Mouse (Mus musculus) forebrain, embryonic 11.5 days (tissue): ENCODE measurements around the gene Wfdc1. TPM values are rescaled to one million over a fixed set of nuclear protein-coding genes. Genes with fewer than 3 reads are reported as not detected.

Experiments used
- ATAC-seq: fragments of 200-750 bp; cut with Nextera tagmentation; replicated peaks from 2 replicates; pipeline ENCODE4 v1.8.0; 2017; ENCODE audit warnings: moderate TSS enrichment; ENCODE audit not compliant: low FRiP score
- DNase-seq: peaks from one replicate; pipeline ENCODE4 v3.0.0-alpha.2; 2017; ENCODE audit warnings: low spot score
- H3K27ac ChIP-seq: fragments of 300-500 bp; sonication (generic); 2 replicates; pipeline ENCODE4 v1.5.1; 2014; ENCODE audit warnings: low read depth, low read length
- H3K27me3 ChIP-seq: fragments of 300-500 bp; sonication (generic); 2 replicates; pipeline ENCODE4 v1.6.1; 2014; ENCODE audit warnings: mild to moderate bottlenecking, low read length, mixed read lengths; ENCODE audit not compliant: control insufficient read depth, insufficient read depth
- H3K36me3 ChIP-seq: fragments of 300-500 bp; sonication (generic); 2 replicates; pipeline ENCODE4 v1.6.1; 2014; ENCODE audit warnings: mild to moderate bottlenecking, low read length, moderate library complexity, mixed read lengths; ENCODE audit not compliant: control insufficient read depth, insufficient read depth
- H3K4me1 ChIP-seq: fragments of 300-500 bp; sonication (generic); replicated peaks from 2 replicates; pipeline ENCODE4 v1.6.1; 2014; ENCODE audit warnings: low read length, mixed read lengths; ENCODE audit not compliant: control insufficient read depth, insufficient read depth
- H3K4me2 ChIP-seq: fragments of 300-500 bp; sonication (generic); 2 replicates; pipeline ENCODE4 v1.6.1; 2014; ENCODE audit warnings: low read depth, mild to moderate bottlenecking, low read length, moderate library complexity, mixed read lengths; ENCODE audit not compliant: severe bottlenecking
- H3K4me3 ChIP-seq: fragments of 300-500 bp; sonication (generic); 2 replicates; pipeline ENCODE4 v1.5.1; 2014; ENCODE audit warnings: low read depth, low read length
- H3K9ac ChIP-seq: fragments of 300-500 bp; sonication (generic); 2 replicates; pipeline ENCODE4 v1.6.1; 2014; ENCODE audit warnings: low read length
- H3K9me3 ChIP-seq: fragments of 300-500 bp; sonication (generic); 2 replicates; pipeline ENCODE4 v1.6.1; 2016; ENCODE audit warnings: low read length, mixed read lengths; ENCODE audit not compliant: control insufficient read depth
- WGBS: fragments of 180-500 bp; shearing (Covaris S2); extraction: QIAGEN DNeasy Blood & Tissue Kit; methylation state at CpG from one replicate; pipeline ENCODE4 v1.1.7; 2014; 5-methylcytosine and 5-hydroxymethylcytosine counted together
- polyA plus RNA-seq: library from polyadenylated mRNA; unstranded; fragments of >200 nt; fragmentation: Nextera tagmentation; extraction: Ambion mirVana; gene quantifications from 2 replicates; pipeline ENCODE4 v1.2.1, GENCODE M21; 2014

Wfdc1 gene
- polyA plus RNA-seq, 1 experiment from 2014 or later: 0.63 TPM

GRCm38 (mm10) chr8:119699549-119700134 lies 33.5 kb downstream of the Wfdc1 start, which contains the start of gene Atp2c2:
Atp2c2 (plus strand) TSS chr8:119700009.
- Histone ChIP-seq H3K27me3 (peaks cover 29% of the 10 kb centered on the region), H3K27ac (no peak within 1 kb of the TSS), H3K4me2 (no peak within 1 kb of the TSS), H3K36me3 (no peaks in the 10 kb centered on the region), H3K4me3 (no peak within 1 kb of the TSS), H3K9ac (no peak within 1 kb of the TSS), H3K9me3 (no peaks in the 10 kb centered on the region), H3K4me1 (no peaks in the 10 kb centered on the region; the same call in 1 of the 2 replicates)
- 2% methylated on average over 26 of the region's 26 CpGs for WGBS
- no peak for DNase-seq
- ATAC-seq: no peak

GRCm38 (mm10) chr8:119702965-119703364 lies 36.8 kb downstream of the Wfdc1 start:
- 83% methylated on average over 7 of the region's 7 CpGs for WGBS

GRCm38 (mm10) chr8:119707146-119707545 lies 41.0 kb downstream of the Wfdc1 start:
- Histone ChIP-seq H3K4me1 (no peaks in the 10 kb centered on the region), H3K4me2 (no peak overlapping the region), H3K4me3 (no peak overlapping the region), H3K9ac (no peak overlapping the region), H3K27ac (no peak overlapping the region), H3K27me3 (peaks cover 2% of the 10 kb centered on the region; the same call in 1 of the 2 replicates), H3K36me3 (no peaks in the 10 kb centered on the region), H3K9me3 (no peaks in the 10 kb centered on the region)
- DNase-seq (no peak), ATAC-seq (no peak)
- 88% methylated on average over 9 of the region's 9 CpGs for WGBS

More at GRCm38 (mm10) chr8:119702965-119703364, 36.8 kb downstream of the Wfdc1 start:
- DNase-seq (no peak), ATAC-seq (no peak)
- Histone ChIP-seq H3K4me1 (no peaks in the 10 kb centered on the region; the same call in 1 of the 2 replicates), H3K9me3 (no peaks in the 10 kb centered on the region), H3K27ac (no peak overlapping the region), H3K4me2 (no peak overlapping the region), H3K9ac (no peak overlapping the region), H3K27me3 (peaks cover 29% of the 10 kb centered on the region), H3K4me3 (no peak overlapping the region), H3K36me3 (no peaks in the 10 kb centered on the region)

GRCm38 (mm10) chr8:119708471-119708870 lies 42.3 kb downstream of the Wfdc1 start:
- WGBS: 90% methylated on average over 8 of the region's 8 CpGs
- no peaks in the 10 kb centered on the region for H3K36me3 ChIP-seq
- ATAC-seq: no peak
- H3K4me2 ChIP-seq: no peak overlapping the region
- DNase-seq: no peak
- H3K9ac ChIP-seq: no peak overlapping the region
- H3K27me3 ChIP-seq: no peaks in the 10 kb centered on the region
- no peaks in the 10 kb centered on the region for H3K4me1 ChIP-seq
- no peaks in the 10 kb centered on the region for H3K9me3 ChIP-seq
- H3K4me3 ChIP-seq: no peak overlapping the region
- H3K27ac ChIP-seq: no peak overlapping the region

DNA sequence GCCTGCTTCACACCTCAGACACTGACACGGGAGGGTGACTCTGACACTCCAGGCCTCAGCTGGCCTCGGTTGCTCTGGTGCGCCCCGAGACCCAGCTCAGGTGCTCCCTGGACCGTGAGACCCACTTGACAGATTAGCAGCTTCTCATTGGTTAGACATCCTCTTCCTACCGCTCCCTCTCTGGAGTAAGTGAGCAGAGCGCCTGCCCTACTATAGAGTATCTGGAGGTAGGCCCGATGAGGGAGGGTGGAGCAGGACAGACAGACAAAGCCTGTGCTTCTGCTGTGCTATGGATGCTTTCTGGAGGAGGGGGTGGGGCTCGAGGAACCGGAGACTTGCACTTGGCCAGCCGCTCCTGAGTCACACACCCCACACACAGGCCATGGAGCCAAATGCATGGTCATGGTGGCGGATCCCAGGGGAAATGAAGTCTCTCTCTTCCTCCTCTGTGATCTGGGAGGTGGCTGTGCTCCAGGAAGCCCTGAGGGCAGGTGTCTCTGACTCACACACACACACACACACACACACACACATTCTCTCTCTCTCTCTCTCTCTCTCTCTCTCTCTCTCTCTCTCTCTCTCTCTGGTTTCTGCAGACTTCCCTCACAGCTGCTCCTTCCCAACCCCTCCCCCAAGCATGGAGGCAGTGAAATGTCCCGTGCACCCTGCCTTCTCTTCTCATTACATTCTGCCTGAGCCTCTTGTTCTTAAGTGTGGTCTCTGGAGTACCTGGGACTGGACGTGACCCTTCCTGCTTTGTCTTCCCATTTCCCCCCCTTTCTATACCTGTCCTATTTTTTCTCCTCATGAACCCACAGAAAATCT lies 42.9 kb downstream of the Wfdc1 start:
- no peaks in the 10 kb centered on the region for H3K36me3 ChIP-seq
- no peaks in the 10 kb centered on the region for H3K9me3 ChIP-seq
- no peak overlapping the region for H3K9ac ChIP-seq
- no peak overlapping the region for H3K4me2 ChIP-seq
- H3K4me1 ChIP-seq: no peaks in the 10 kb centered on the region
- H3K27ac ChIP-seq: no peak overlapping the region
- WGBS: 77% methylated on average over 14 of the region's 14 CpGs
- H3K27me3 ChIP-seq: no peaks in the 10 kb centered on the region
- no peak for ATAC-seq
- no peak for DNase-seq
- H3K4me3 ChIP-seq: no peak overlapping the region

GRCm38 (mm10) chr8:119709703-119710093 lies 43.5 kb downstream of the Wfdc1 start:
- H3K27me3 ChIP-seq: no peaks in the 10 kb centered on the region
- H3K9me3 ChIP-seq: no peaks in the 10 kb centered on the region
- no peaks in the 10 kb centered on the region for H3K36me3 ChIP-seq
- H3K4me2 ChIP-seq: no peak overlapping the region
- WGBS: 82% methylated on average over 11 of the region's 11 CpGs
- H3K4me3 ChIP-seq: no peak overlapping the region
- H3K4me1 ChIP-seq: no peaks in the 10 kb centered on the region
- no peak overlapping the region for H3K27ac ChIP-seq
- no peak overlapping the region for H3K9ac ChIP-seq
- DNase-seq (no peak), ATAC-seq (no peak)

DNA sequence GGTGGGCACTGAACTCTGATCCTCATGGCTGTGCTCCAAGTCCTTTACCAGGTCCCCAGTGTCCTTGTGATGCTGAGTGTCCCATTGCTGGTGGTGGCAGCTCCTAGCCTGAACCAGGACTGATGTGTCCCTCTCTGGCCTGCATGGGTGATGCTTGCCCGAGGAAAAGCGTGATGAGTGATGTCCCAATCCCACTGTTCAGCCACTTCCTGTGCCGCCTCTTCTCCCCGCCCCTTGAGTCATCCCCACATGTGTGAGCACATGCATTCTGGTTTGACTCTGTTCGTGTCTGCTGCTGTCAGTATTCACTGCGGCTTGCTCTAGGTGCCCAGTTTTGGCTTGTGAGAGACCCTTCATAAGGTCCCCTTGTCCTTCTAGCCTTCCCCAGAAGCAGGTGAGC lies 46.1 kb downstream of the Wfdc1 start:
- no peak for ATAC-seq
- Histone ChIP-seq H3K4me2 (no peak overlapping the region), H3K27ac (no peak overlapping the region), H3K4me3 (no peak overlapping the region), H3K9ac (no peak overlapping the region), H3K4me1 (no peaks in the 10 kb centered on the region), H3K27me3 (no peaks in the 10 kb centered on the region), H3K9me3 (no peaks in the 10 kb centered on the region), H3K36me3 (no peaks in the 10 kb centered on the region)
- DNase-seq: no peak
- WGBS: 86% methylated on average over 6 of the region's 6 CpGs

- Histone ChIP-seq H3K4me3 (no peak overlapping the region), H3K36me3 (no peaks in the 10 kb centered on the region), H3K27me3 (no peaks in the 10 kb centered on the region), H3K9me3 (no peaks in the 10 kb centered on the region), H3K27ac (no peak overlapping the region), H3K4me2 (no peak overlapping the region), H3K4me1 (no peaks in the 10 kb centered on the region), H3K9ac (no peak overlapping the region)
- WGBS: 65% methylated on average over 5 of the region's 5 CpGs
- no peak for DNase-seq
- ATAC-seq: no peak
Measured at GRCm38 (mm10) chr8:119713421-119713820, 47.3 kb downstream of the Wfdc1 start.
